In the genomic region with DNA sequence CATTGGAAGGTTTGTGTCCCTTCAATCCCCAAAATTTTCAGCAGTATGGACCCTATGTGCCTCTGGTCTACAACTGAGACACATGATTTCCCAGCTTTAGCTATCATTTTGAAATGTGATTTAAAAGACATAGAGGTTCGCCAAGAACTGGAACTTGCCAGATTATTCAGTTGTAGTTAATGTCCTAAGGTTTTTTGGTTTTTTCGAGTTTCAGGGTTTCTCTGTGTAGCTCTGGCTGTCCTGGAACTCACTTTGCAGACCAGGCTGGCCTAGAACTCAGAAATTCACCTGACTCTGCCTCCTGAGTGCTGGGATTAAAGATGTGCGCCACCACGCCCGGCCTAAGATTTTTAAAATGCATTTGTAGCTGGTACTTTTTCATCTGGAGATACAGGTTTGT, we compare ENCODE assay signal across 8 mouse cellular contexts. TPM values are rescaled to one million over a fixed set of nuclear protein-coding genes. Genes with fewer than 3 reads are reported as not detected.
DNase-seq lines count a peak whose midpoint lies in the region; ATAC-seq and TF ChIP-seq lines count a peak whose summit lies in the region.

No protein-coding gene starts in this region.

- TF ChIP-seq POLR2A in ES-Bruce4 (IDR thresholded peaks at IDR 0.05; ENCODE audit: insufficient read depth, low read length), result no peak

- no peak overlapping the region; the same call in 1 of the 2 replicates for H3K27ac ChIP-seq in heart, embryonic 13.5 days (replicated peaks)
- H3K27ac ChIP-seq in ES-Bruce4 (ENCODE audit: insufficient read depth, low read length) (no peak overlapping the region), macrophage (0 out of 2 replicates have a peak overlapping the region, but pooled peaks have one; percentile 19)
- no peak overlapping the region for H3K27ac ChIP-seq in forebrain, postnatal 0 days (ENCODE audit: low read depth, low read length)

- intact Hi-C loops in heart, postnatal 25 days (cut with DNase I), result loop anchor here (5.0 to 10.0 kb wide), 2 partner anchors 96 to 619 kb away; a partner anchor contains a TSS

- ATAC-seq in heart, embryonic 13.5 days (ENCODE audit: extremely low read depth, insufficient number of reproducible peaks, low FRiP score, low TSS enrichment), result no peak
- no peak for ATAC-seq in forebrain, postnatal 0 days
- no peak for ATAC-seq in megakaryocyte progenitor cell, adult 5-6 weeks (replicated peaks; ENCODE audit: poor library complexity)

- H3K79me2 ChIP-seq in macrophage (ENCODE audit: inconsistent target), result peaks cover 31% of the 10 kb centered on the region

- H3K9ac ChIP-seq in heart, embryonic 13.5 days, result peak overlapping the region; percentile 85
- H3K9ac ChIP-seq in ES-Bruce4 (ENCODE audit: low read depth, poor library complexity, severe bottlenecking), result peak overlapping the region; percentile 54; the same call in 1 of the 2 replicates
- H3K9ac ChIP-seq in forebrain, postnatal 0 days, result 0 out of 2 replicates have a peak overlapping the region, but pooled peaks have one; percentile 1

- H3K9me3 ChIP-seq in heart, embryonic 13.5 days, result no peaks in the 10 kb centered on the region
- no peaks in the 10 kb centered on the region for H3K9me3 ChIP-seq in ES-Bruce4 (replicated peaks; ENCODE audit: control insufficient read depth, insufficient read depth, low read length, poor library complexity, severe bottlenecking)
- H3K9me3 ChIP-seq in forebrain, postnatal 0 days (ENCODE audit: low read length), result no peaks in the 10 kb centered on the region

- H3K4me2 ChIP-seq in heart, embryonic 13.5 days, result peak overlapping the region; percentile 97
- peak overlapping the region; percentile 60 for H3K4me2 ChIP-seq in forebrain, postnatal 0 days (ENCODE audit: low read depth)

- 81% methylated on average over 5 of the region's 5 CpGs for WGBS in heart, embryonic 13.5 days
- 75% methylated on average over 5 of the region's 5 CpGs for WGBS in forebrain, postnatal 0 days
- 54% methylated on average over 5 of the region's 5 CpGs for WGBS in macrophage (ENCODE audit: missing documents)

- TF ChIP-seq CTCF in ES-Bruce4 (IDR thresholded peaks at IDR 0.05; ENCODE audit: low read depth, low read length), result no peak
- TF ChIP-seq CTCF in forebrain, postnatal 0 days (IDR thresholded peaks at IDR 0.05; ENCODE audit: low read depth), result no peak

- H3K4me1 ChIP-seq in heart, embryonic 13.5 days, result peaks cover 37% of the 10 kb centered on the region
- H3K4me1 ChIP-seq in ES-Bruce4 (ENCODE audit: control insufficient read depth, insufficient read depth, low read length), result no peaks in the 10 kb centered on the region
- peaks cover 30% of the 10 kb centered on the region for H3K4me1 ChIP-seq in forebrain, postnatal 0 days (ENCODE audit: insufficient read depth)

- H3K36me3 ChIP-seq in heart, embryonic 13.5 days, result peaks cover 32% of the 10 kb centered on the region
- H3K36me3 ChIP-seq in ES-Bruce4 (ENCODE audit: control insufficient read depth, insufficient read depth, low read length, poor library complexity, severe bottlenecking) (peaks cover 18% of the 10 kb centered on the region), macrophage (ENCODE audit: inconsistent target) (peaks cover 12% of the 10 kb centered on the region; the same call in 1 of the 2 replicates)
- H3K36me3 ChIP-seq in forebrain, postnatal 0 days (ENCODE audit: insufficient read depth), result peaks cover 17% of the 10 kb centered on the region; the same call in 1 of the 2 replicates

- DNase-seq in heart, postnatal 25 days (ENCODE audit: low spot score), result no peak
- no peak for DNase-seq in forebrain, postnatal 0 days
- no peak for DNase-seq in embryo, embryonic 9.5 days (ENCODE audit: extremely low spot score)
- no peak for DNase-seq in c-Kit-positive CD71-positive TER-119-positive erythroid progenitor cells, embryonic 14.5 days (ENCODE audit: low spot score)

- H3K27me3 ChIP-seq in heart, embryonic 13.5 days (replicated peaks), result no peaks in the 10 kb centered on the region
- no peaks in the 10 kb centered on the region for H3K27me3 ChIP-seq in ES-Bruce4 (ENCODE audit: control insufficient read depth, insufficient read depth, low read length, poor library complexity, severe bottlenecking)
- H3K27me3 ChIP-seq in forebrain, postnatal 0 days (ENCODE audit: insufficient read depth, low read length), result no peaks in the 10 kb centered on the region

- no peak for TF ChIP-seq EP300 in ES-Bruce4 (IDR thresholded peaks at IDR 0.05; ENCODE audit: insufficient read depth, low read depth, low read length)

- H3K4me3 ChIP-seq in heart, embryonic 13.5 days, result peak overlapping the region; percentile 67
- H3K4me3 ChIP-seq in ES-Bruce4 (ENCODE audit: low read depth, low read length) (peak overlapping the region; percentile 53), macrophage (ENCODE audit: inconsistent target) (peak overlapping the region; percentile 71)
- H3K4me3 ChIP-seq in forebrain, postnatal 0 days (ENCODE audit: low read depth, low read length), result peak overlapping the region; percentile 32

RNA-seq across cellular contexts. Expression of a gene that starts 2.7 kb away (rescaled TPM):
- 2,701 and 2,883 TPM in 2 replicates for polyA plus RNA-seq in heart, embryonic 13.5 days (2015; fragmentation: Nextera tagmentation; extraction: Ambion mirVana)
- 100 to 1,000 TPM; 561 to 624 TPM for total RNA-seq in heart, postnatal 25 days (2021)
- polyA plus RNA-seq in ES-Bruce4 (2011; ENCODE audit: insufficient read depth, insufficient read length, low read depth, missing spikeins) (626 and 640 TPM in 2 replicates), macrophage (2018) (916 to 1,557 TPM (median 1,390 TPM) in 3 replicates)
- total RNA-seq in forebrain, postnatal 0 days (2014; rRNA removed), result 1,115 and 1,190 TPM in 2 replicates
- 4,663 and 5,112 TPM in 2 replicates for polyA plus RNA-seq in forebrain, postnatal 0 days (2015; fragmentation: Nextera tagmentation; extraction: Ambion mirVana)
- 100 to 1,000 TPM in 2 of 26 experiments, 10 to 100 TPM in 24; 30.2 to 156 (median 53.6) TPM for total RNA-seq in macrophage (2018; cell fraction: chromatin; rRNA removed)
- 1,000 to 10,000 TPM in 12 of 26 experiments, 100 to 1,000 TPM in 14; 573 to 1,418 (median 982) TPM for total RNA-seq in macrophage (2018; cell fraction: cytosol; rRNA removed)
- total RNA-seq in macrophage (2018; cell fraction: nucleus; rRNA removed), result 100 to 1,000 TPM; 117 to 414 (median 278) TPM
- total RNA-seq in megakaryocyte progenitor cell, adult 5-6 weeks (2015), result 1,569 and 1,579 TPM in 2 replicates
- 1,004 and 1,153 TPM in 2 replicates for total RNA-seq in megakaryocyte progenitor cell, adult 5-6 weeks (2017)

RNA-seq across cellular contexts. Expression of a gene that starts 14.6 kb away (rescaled TPM):
- 16.4 and 16.7 TPM in 2 replicates for polyA plus RNA-seq in heart, embryonic 13.5 days (2015; fragmentation: Nextera tagmentation; extraction: Ambion mirVana)
- 10 to 100 TPM; 22.5 to 26.4 TPM for total RNA-seq in heart, postnatal 25 days (2021)
- polyA plus RNA-seq in ES-Bruce4 (2011; ENCODE audit: insufficient read depth, insufficient read length, low read depth, missing spikeins) (66.9 and 77.3 TPM in 2 replicates), macrophage (2018) (7.2 to 8.9 TPM (median 8.3 TPM) in 3 replicates)
- total RNA-seq in forebrain, postnatal 0 days (2014; rRNA removed), result 79.0 and 112 TPM in 2 replicates
- polyA plus RNA-seq in forebrain, postnatal 0 days (2015; fragmentation: Nextera tagmentation; extraction: Ambion mirVana), result 50.8 and 68.0 TPM in 2 replicates
- 10 to 100 TPM in 1 of 26 experiments, 1 to 10 TPM in 21, not detected in 4; 1.6 to 10.6 (median 3.8) TPM for total RNA-seq in macrophage (2018; cell fraction: chromatin; rRNA removed)
- total RNA-seq in macrophage (2018; cell fraction: cytosol; rRNA removed), result 1 to 10 TPM; 1.7 to 9.7 (median 3.9) TPM
- total RNA-seq in macrophage (2018; cell fraction: nucleus; rRNA removed), result 10 to 100 TPM in 3 of 26 experiments, 1 to 10 TPM in 21, under 1 TPM in 1, not detected in 1; 0.63 to 13.2 (median 3.8) TPM
- 44.5 and 46.9 TPM in 2 replicates for total RNA-seq in megakaryocyte progenitor cell, adult 5-6 weeks (2015)
- total RNA-seq in megakaryocyte progenitor cell, adult 5-6 weeks (2017), result 13.6 and 25.4 TPM in 2 replicates

RNA-seq across cellular contexts. Expression of a gene that starts 20.7 kb away (rescaled TPM):
- 3.4 and 4.7 TPM in 2 replicates for polyA plus RNA-seq in heart, embryonic 13.5 days (2015; fragmentation: Nextera tagmentation; extraction: Ambion mirVana)
- 1 to 10 TPM; 2.4 to 3.3 TPM for total RNA-seq in heart, postnatal 25 days (2021)
- polyA plus RNA-seq in ES-Bruce4 (2011; ENCODE audit: insufficient read depth, insufficient read length, low read depth, missing spikeins) (1.5 and 1.9 TPM in 2 replicates), macrophage (2018) (71.4 to 114 TPM (median 91.5 TPM) in 3 replicates)
- total RNA-seq in forebrain, postnatal 0 days (2014; rRNA removed), result 38.1 and 46.6 TPM in 2 replicates
- polyA plus RNA-seq in forebrain, postnatal 0 days (2015; fragmentation: Nextera tagmentation; extraction: Ambion mirVana), result 21.6 and 26.2 TPM in 2 replicates
- total RNA-seq in macrophage (2018; cell fraction: chromatin; rRNA removed), result 100 to 1,000 TPM in 5 of 26 experiments, 10 to 100 TPM in 21; 19.2 to 109 (median 72.3) TPM
- 100 to 1,000 TPM in 23 of 26 experiments, 10 to 100 TPM in 3; 89.6 to 139 (median 116) TPM for total RNA-seq in macrophage (2018; cell fraction: cytosol; rRNA removed)
- total RNA-seq in macrophage (2018; cell fraction: nucleus; rRNA removed), result 100 to 1,000 TPM in 18 of 26 experiments, 10 to 100 TPM in 8; 71.0 to 151 (median 118) TPM
- total RNA-seq in megakaryocyte progenitor cell, adult 5-6 weeks (2015), result 9.0 and 13.9 TPM in 2 replicates
- 10.5 and 12.9 TPM in 2 replicates for total RNA-seq in megakaryocyte progenitor cell, adult 5-6 weeks (2017)

Comparison
In these comparisons a context has a peak if more than half of its experiments do, and no peak if none do; other contexts are left out.
1. H3K9ac ChIP-seq: peak in every context shown above with its lines; median percentile 85 in heart, embryonic 13.5 days; 54 in ES-Bruce4; 1 in forebrain, postnatal 0 days.